Mouse (Mus musculus) limb, embryonic 12.5 days (tissue): ENCODE results near the gene Klra3. TPM values are rescaled to one million over a fixed set of nuclear protein-coding genes. Genes with fewer than 3 reads are reported as not detected.
"Not testable (repeated sequence)": the region's sequence is repeated elsewhere in the genome, so short reads cannot be mapped to it uniquely, and the experiment has no call there.

Experiments used
- ATAC-seq: fragments of 200-750 bp; cut with Nextera tagmentation; 2 replicates; pipeline ENCODE4 v1.8.0; 2017; ENCODE audit warnings: low read depth, moderate TSS enrichment; ENCODE audit not compliant: insufficient number of reproducible peaks, insufficient read depth, low FRiP score, low TSS enrichment
- H3K27ac ChIP-seq: fragments of 300-500 bp; sonication (generic); 2 replicates; pipeline ENCODE4 v1.5.1; 2016; ENCODE audit warnings: mild to moderate bottlenecking, moderate library complexity
- H3K27me3 ChIP-seq: fragments of 300-500 bp; sonication (generic); 2 replicates; pipeline ENCODE4 v1.6.1; 2016; ENCODE audit warnings: mild to moderate bottlenecking, moderate library complexity
- H3K36me3 ChIP-seq: fragments of 300-500 bp; sonication (generic); 2 replicates; pipeline ENCODE4 v1.6.1; 2016; ENCODE audit warnings: mild to moderate bottlenecking, moderate library complexity
- H3K4me1 ChIP-seq: fragments of 300-500 bp; sonication (generic); replicated peaks from 2 replicates; pipeline ENCODE4 v1.6.1; 2016
- H3K4me2 ChIP-seq: fragments of 300-500 bp; sonication (generic); 2 replicates; pipeline ENCODE4 v1.6.1; 2016; ENCODE audit warnings: mild to moderate bottlenecking, moderate library complexity
- H3K4me3 ChIP-seq: fragments of 300-500 bp; sonication (generic); replicated peaks from 2 replicates; pipeline ENCODE4 v1.5.1; 2016; ENCODE audit warnings: mild to moderate bottlenecking
- H3K9ac ChIP-seq: fragments of 300-500 bp; sonication (generic); replicated peaks from 2 replicates; pipeline ENCODE4 v1.6.1; 2016; ENCODE audit warnings: mild to moderate bottlenecking, moderate library complexity
- H3K9me3 ChIP-seq: fragments of 300-500 bp; sonication (generic); 2 replicates; pipeline ENCODE4 v1.6.1; 2016; ENCODE audit warnings: mild to moderate bottlenecking, moderate library complexity
- WGBS: fragments of 180-500 bp; shearing (Covaris S2); methylation state at CpG from one replicate; pipeline ENCODE4 v1.1.7; 2016; 5-methylcytosine and 5-hydroxymethylcytosine counted together
- polyA plus RNA-seq: library from polyadenylated mRNA; unstranded; fragments of >200 nt; fragmentation: Nextera tagmentation; extraction: Ambion mirVana; gene quantifications from 2 replicates; pipeline ENCODE4 v1.2.1, GENCODE M21; 2016

Gene Klra3
- not detected in 2 replicates for polyA plus RNA-seq

GRCm38 (mm10) chr6:130337411-130337810, at the start of gene Klra3:
TSS of gene Klra3 (minus strand) at chr6:130337574.
- H3K9me3 ChIP-seq: no peaks in the 10 kb centered on the region
- 82% methylated on average over 8 of the region's 8 CpGs for WGBS
- no peak for ATAC-seq

DNA sequence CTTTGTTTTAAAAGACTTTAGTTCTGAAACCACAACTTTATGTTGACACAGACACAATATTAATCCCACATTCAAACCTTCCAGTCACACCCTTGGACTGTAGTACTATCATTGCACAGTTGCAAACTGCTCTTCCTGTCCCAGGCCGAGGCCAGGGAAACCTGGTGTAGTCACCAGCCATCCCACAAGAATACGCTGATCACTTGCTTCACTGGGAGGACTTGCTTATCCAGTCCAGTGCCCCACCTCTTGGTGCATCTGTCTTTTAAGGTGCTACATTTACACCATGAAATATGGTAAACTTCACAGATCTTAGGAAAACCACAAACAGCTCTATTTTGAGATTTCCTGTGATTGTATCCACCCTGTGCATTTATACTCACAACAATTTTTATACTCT, 49.4 kb upstream of the Klra3 start, which contains the start of gene Klra1:
Gene Klra1 (minus strand): TSS at position 125 of the 400 bp plus-strand sequence.
- H3K27me3 ChIP-seq: no peaks in the 10 kb centered on the region
- no peak within 1 kb of the TSS for H3K27ac ChIP-seq
- no peak for ATAC-seq
- H3K4me3 ChIP-seq: no peak within 1 kb of the TSS
- WGBS: 87% methylated on average over 2 of the region's 2 CpGs
- no peaks in the 10 kb centered on the region for H3K4me1 ChIP-seq
- peaks cover 17% of the 10 kb centered on the region; the same call in 1 of the 2 replicates for H3K9me3 ChIP-seq
- no peaks in the 10 kb centered on the region for H3K36me3 ChIP-seq
- no peak within 1 kb of the TSS for H3K4me2 ChIP-seq
- H3K9ac ChIP-seq: no peak within 1 kb of the TSS

More at GRCm38 (mm10) chr6:130337411-130337810, at the start of gene Klra3:
- Histone ChIP-seq H3K27me3 (no peaks in the 10 kb centered on the region), H3K4me3 (no peak within 1 kb of the TSS), H3K4me1 (no peaks in the 10 kb centered on the region), H3K36me3 (no peaks in the 10 kb centered on the region), H3K4me2 (no peak within 1 kb of the TSS), H3K9ac (no peak within 1 kb of the TSS), H3K27ac (no peak within 1 kb of the TSS)

DNA sequence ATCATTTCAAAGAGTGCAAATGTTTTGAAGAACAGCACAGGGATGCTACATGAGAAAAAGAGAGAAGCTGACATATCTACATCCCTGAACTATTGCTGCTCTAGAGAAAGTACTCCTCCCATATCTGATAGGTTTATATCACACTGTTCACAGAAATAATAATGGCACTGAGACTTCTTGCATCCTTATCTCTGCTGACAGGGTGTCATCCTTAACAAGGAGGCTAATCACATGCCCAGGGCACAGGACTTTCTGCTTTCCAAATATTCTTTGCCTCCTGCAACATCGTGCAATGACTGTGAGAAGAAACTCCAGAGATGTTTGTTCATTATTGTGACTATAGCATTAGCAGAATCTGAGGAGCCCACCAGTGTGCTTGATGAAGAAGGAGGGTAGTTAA, 48.4 kb upstream of the Klra3 start:
- H3K9ac ChIP-seq: no peak overlapping the region
- 47% methylated on average over 1 of the region's 1 CpGs for WGBS

GRCm38 (mm10) chr6:130382375-130382774, 45.0 kb upstream of the Klra3 start:
- Histone ChIP-seq H3K4me1 (no peaks in the 10 kb centered on the region), H3K27ac (no peak overlapping the region), H3K27me3 (no peaks in the 10 kb centered on the region), H3K9ac (no peak overlapping the region), H3K4me2 (no peak overlapping the region), H3K9me3 (peaks cover 8% of the 10 kb centered on the region; the same call in 1 of the 2 replicates), H3K4me3 (no peak overlapping the region), H3K36me3 (no peaks in the 10 kb centered on the region)
- WGBS: 81% methylated on average over 4 of the region's 4 CpGs
- ATAC-seq: no peak

More for the DNA sequence above, 48.4 kb upstream of the Klra3 start:
- H3K4me3 ChIP-seq: no peak overlapping the region
- no peak for ATAC-seq
- no peak overlapping the region for H3K4me2 ChIP-seq
- H3K27me3 ChIP-seq: no peaks in the 10 kb centered on the region
- H3K27ac ChIP-seq: no peak overlapping the region
- H3K9me3 ChIP-seq: peaks cover 20% of the 10 kb centered on the region; the same call in 1 of the 2 replicates
- H3K36me3 ChIP-seq: no peaks in the 10 kb centered on the region
- no peaks in the 10 kb centered on the region for H3K4me1 ChIP-seq

DNA sequence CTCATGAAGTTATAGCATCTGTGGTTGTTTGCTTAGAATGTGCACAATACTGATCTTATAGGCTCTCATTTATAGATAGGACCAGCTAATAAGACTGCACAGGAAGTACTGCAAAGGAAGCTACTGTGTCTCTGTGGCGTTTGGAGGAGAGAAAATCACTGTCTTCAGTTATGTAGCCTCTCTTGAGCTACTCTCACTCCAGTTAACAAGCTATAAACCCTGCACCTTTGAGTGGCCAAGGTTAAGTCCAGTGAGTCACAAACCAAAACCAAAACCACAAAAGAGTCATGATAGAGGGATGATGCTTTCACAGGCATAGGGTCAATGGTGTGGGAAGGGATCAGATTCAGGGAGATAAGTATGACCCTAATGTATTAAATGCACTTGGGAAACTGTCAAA, 8.0 kb upstream of the Klra3 start:
- not testable (repeated sequence) for H3K4me1 ChIP-seq, H3K4me3 ChIP-seq, H3K4me2 ChIP-seq, H3K27ac ChIP-seq, H3K9ac ChIP-seq, H3K9me3 ChIP-seq, H3K36me3 ChIP-seq, H3K27me3 ChIP-seq, ATAC-seq
- 32% methylated on average over 1 of the region's 1 CpGs for WGBS

GRCm38 (mm10) chr6:130341973-130342372, 4.6 kb upstream of the Klra3 start:
- H3K27ac ChIP-seq, H3K9ac ChIP-seq, H3K4me1 ChIP-seq, ATAC-seq, H3K9me3 ChIP-seq, H3K4me2 ChIP-seq, H3K27me3 ChIP-seq, H3K4me3 ChIP-seq, H3K36me3 ChIP-seq: not testable (repeated sequence)
- 81% methylated on average over 2 of the region's 2 CpGs for WGBS

DNA sequence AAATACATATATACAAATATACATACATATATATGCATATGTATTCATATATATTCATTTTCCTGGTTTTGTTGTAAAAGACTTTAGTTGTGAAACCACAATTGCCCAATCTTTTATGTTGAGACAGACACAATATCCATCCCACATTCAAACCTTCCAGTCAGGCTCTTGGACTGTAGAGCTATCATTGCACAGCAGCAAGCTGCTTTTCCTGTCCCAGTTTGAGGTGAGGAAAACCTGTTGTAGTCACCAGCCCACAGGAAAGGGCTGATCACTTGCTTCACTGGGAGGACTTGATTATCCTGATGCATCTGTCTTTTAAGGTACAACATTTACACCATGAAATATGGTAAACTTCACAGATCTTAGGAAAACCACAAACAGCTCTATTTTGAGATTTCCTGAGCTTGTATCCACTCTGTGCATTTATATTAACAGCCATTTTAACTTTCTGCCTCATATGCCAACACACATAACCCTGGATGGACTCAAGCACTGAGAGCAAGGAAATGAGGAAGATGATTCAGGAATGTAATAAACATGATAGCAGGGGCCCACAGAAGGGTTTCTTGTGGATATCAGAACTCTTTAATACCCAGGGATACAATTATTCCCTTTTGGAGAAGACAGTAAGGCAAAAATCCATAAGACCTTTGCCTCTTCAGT, 49.3 kb downstream of the Klra3 start:
- H3K27me3 ChIP-seq: no peaks in the 10 kb centered on the region
- no peak overlapping the region for H3K4me3 ChIP-seq
- no peaks in the 10 kb centered on the region for H3K4me1 ChIP-seq
- H3K36me3 ChIP-seq: no peaks in the 10 kb centered on the region
- no peak for ATAC-seq
- H3K9ac ChIP-seq: no peak overlapping the region
- no peak overlapping the region for H3K27ac ChIP-seq
- no peak overlapping the region for H3K4me2 ChIP-seq
- peaks cover 7% of the 10 kb centered on the region; the same call in 1 of the 2 replicates for H3K9me3 ChIP-seq

DNA sequence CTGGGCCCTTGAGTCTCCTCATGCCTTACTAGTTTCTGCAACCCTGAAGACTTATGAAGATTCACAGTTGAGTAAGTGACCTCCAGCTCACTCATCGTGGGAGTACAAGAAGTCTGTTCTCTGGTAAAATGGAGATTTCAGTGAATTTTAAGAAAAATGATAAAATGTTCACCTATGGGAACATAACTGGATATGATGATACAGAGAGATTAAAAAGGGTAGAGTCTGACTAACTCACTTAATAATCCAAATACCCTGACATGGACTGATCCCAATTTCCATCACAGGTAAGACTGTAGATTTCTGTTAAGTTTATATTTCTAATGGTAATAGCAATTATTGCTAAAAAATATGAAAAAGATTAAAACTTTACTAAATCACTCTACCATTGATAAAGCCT, 55.5 kb downstream of the Klra3 start, which contains the start of gene Klra10:
Gene Klra10 (minus strand): TSS at position 101 of the 400 bp plus-strand sequence.
- not testable (repeated sequence) for H3K36me3 ChIP-seq, ATAC-seq, H3K4me1 ChIP-seq, H3K9me3 ChIP-seq, H3K27ac ChIP-seq, H3K9ac ChIP-seq, H3K27me3 ChIP-seq, H3K4me2 ChIP-seq, H3K4me3 ChIP-seq
- 75% methylated on average over 1 of the region's 1 CpGs for WGBS

Other genes starting within 250 kb of the Klra3 start
- not detected in 2 replicates for gene Klra8, start 207.7 kb downstream of the Klra3 start, polyA plus RNA-seq
- not detected in 2 replicates for gene Klra9, start 144.5 kb downstream of the Klra3 start, polyA plus RNA-seq
- not detected in 2 replicates for gene Klra7, start 104.3 kb downstream of the Klra3 start, polyA plus RNA-seq
- gene Klra10, start 55.6 kb downstream of the Klra3 start, polyA plus RNA-seq: not detected in 2 replicates
- gene Klra1, start 49.3 kb upstream of the Klra3 start, polyA plus RNA-seq: not detected in 2 replicates